Mouse (Mus musculus) intestine, embryonic 16.5 days (tissue): ENCODE measurements at regions not wholly inside any gene's neighbourhood (a gene's known extent, or its start where the extent isn't known, plus 50 kb on each side); places are given as distances from the start of the nearest gene placed in this dataset.

Experiments used
- ATAC-seq: fragments of 200-750 bp; cut with Nextera tagmentation; 2 replicates; pipeline ENCODE4 v1.8.0; 2017; ENCODE audit warnings: moderate TSS enrichment, moderate library complexity
- H3K27ac ChIP-seq: fragments of 300-500 bp; sonication (generic); 2 replicates; pipeline ENCODE4 v1.5.1; 2014; ENCODE audit warnings: mild to moderate bottlenecking, low read length
- H3K27me3 ChIP-seq: fragments of 300-500 bp; sonication (generic); replicated peaks from 2 replicates; pipeline ENCODE4 v1.6.1; 2014; ENCODE audit warnings: low read length, control low read depth, mixed read lengths; ENCODE audit not compliant: control insufficient read depth, insufficient read depth
- H3K36me3 ChIP-seq: fragments of 300-500 bp; sonication (generic); 2 replicates; pipeline ENCODE4 v1.6.1; 2014; ENCODE audit warnings: low read length, control low read depth; ENCODE audit not compliant: control insufficient read depth, insufficient read depth
- H3K4me1 ChIP-seq: fragments of 300-500 bp; sonication (generic); 2 replicates; pipeline ENCODE4 v1.6.1; 2014; ENCODE audit warnings: low read length, control low read depth, mixed read lengths; ENCODE audit not compliant: control insufficient read depth, insufficient read depth
- H3K4me2 ChIP-seq: fragments of 300-500 bp; sonication (generic); 2 replicates; pipeline ENCODE4 v1.6.1; 2014; ENCODE audit warnings: low read depth, low read length, control low read depth
- H3K4me3 ChIP-seq: fragments of 300-500 bp; sonication (generic); 2 replicates; pipeline ENCODE4 v1.5.1; 2014; ENCODE audit warnings: mild to moderate bottlenecking, low read length
- H3K9ac ChIP-seq: fragments of 300-500 bp; sonication (generic); 2 replicates; pipeline ENCODE4 v1.6.1; 2014; ENCODE audit warnings: low read depth, low read length
- H3K9me3 ChIP-seq: fragments of 300-500 bp; sonication (generic); 2 replicates; pipeline ENCODE4 v1.6.1; 2016; ENCODE audit warnings: low read length, control low read depth; ENCODE audit not compliant: control insufficient read depth
- WGBS: fragments of 180-500 bp; shearing (Covaris S2); extraction: QIAGEN DNeasy Blood & Tissue Kit; methylation state at CpG from one replicate; pipeline ENCODE4 v1.1.7; 2014; 5-methylcytosine and 5-hydroxymethylcytosine counted together

GRCm38 (mm10) chr13:107547073-107547472 is 497.2 kb upstream of the Smim15 start:
- Histone ChIP-seq H3K4me1 (no peaks in the 10 kb centered on the region), H3K4me2 (no peak overlapping the region), H3K27me3 (no peaks in the 10 kb centered on the region), H3K4me3 (no peak overlapping the region), H3K27ac (no peak overlapping the region), H3K9ac (no peak overlapping the region), H3K9me3 (no peaks in the 10 kb centered on the region), H3K36me3 (no peaks in the 10 kb centered on the region)
- 86% methylated on average over 7 of the region's 7 CpGs for WGBS
- no peak for ATAC-seq

DNA sequence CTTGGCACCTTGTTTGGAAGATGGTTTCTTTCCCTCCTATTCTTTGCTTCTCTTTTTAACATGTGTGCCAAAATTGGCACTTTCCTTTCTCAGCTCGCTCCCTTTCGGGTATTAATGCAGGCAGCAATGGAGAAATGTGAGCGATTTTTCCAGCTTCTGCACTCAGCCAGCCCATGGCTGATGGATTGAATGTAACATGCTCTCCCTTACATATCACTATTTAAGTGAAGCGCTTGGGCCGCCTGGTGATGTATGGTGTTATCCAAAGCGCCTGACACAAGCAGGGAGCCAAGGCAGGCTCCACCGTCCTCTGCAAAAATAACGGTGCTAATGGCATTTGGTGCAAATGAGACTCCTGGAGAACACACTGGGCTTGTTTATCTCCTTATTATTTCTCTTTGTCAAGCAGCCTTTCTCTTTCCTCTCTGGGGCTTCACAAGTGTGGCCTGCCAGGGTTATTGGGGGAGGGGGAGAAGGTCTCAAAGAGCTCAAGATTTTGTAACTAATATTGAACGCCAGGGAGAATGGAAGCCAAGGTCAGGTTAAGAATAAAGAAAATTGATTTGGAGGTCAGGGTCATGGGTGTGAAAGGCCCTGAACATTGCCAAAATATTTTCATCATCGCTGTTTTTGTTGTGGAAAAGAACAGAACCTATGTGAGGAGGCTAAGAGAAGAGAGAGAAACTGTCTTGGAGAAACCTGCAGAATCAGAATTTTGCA is 497.9 kb upstream of the Smim15 start:
- no peak for ATAC-seq
- Histone ChIP-seq H3K4me3 (no peak overlapping the region), H3K9ac (no peak overlapping the region), H3K36me3 (no peaks in the 10 kb centered on the region), H3K27me3 (no peaks in the 10 kb centered on the region), H3K4me1 (no peaks in the 10 kb centered on the region), H3K27ac (no peak overlapping the region), H3K9me3 (no peaks in the 10 kb centered on the region), H3K4me2 (no peak overlapping the region)
- WGBS = 50% methylated on average over 10 of the region's 10 CpGs

DNA sequence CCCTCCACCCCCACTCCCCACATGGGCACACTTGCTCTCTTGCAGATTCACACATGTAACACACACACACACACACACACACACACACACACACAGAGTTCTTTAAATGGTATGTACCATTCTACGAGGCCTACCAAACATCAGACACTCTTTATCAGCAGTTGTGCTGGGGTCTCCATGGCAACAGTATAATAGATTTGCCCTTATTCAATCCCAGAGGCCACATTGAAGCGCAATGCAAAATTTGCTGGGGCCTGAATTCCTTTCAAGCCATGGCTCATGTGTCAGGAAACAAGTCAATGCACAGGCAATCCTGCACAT is 502.7 kb upstream of the Smim15 start:
- no peaks in the 10 kb centered on the region for H3K36me3 ChIP-seq
- H3K4me1 ChIP-seq = no peaks in the 10 kb centered on the region
- H3K9me3 ChIP-seq = no peaks in the 10 kb centered on the region
- WGBS = 52% methylated on average over 2 of the region's 2 CpGs
- no peak overlapping the region for H3K27ac ChIP-seq
- no peak overlapping the region for H3K4me3 ChIP-seq
- H3K4me2 ChIP-seq = no peak overlapping the region
- no peak for ATAC-seq
- H3K27me3 ChIP-seq = no peaks in the 10 kb centered on the region
- H3K9ac ChIP-seq = no peak overlapping the region

- 64% methylated on average over 16 of the region's 16 CpGs for whole genome bisulfite sequencing
- Histone ChIP-seq H3K27me3 (no peaks in the 10 kb centered on the region), H3K4me2 (no peak overlapping the region), H3K36me3 (no peaks in the 10 kb centered on the region), H3K27ac (no peak overlapping the region), H3K4me3 (no peak overlapping the region), H3K9ac (no peak overlapping the region), H3K4me1 (no peaks in the 10 kb centered on the region), H3K9me3 (no peaks in the 10 kb centered on the region)
- no peak for ATAC-seq
These were observed 503.2 kb upstream of the Smim15 start for GRCm38 (mm10) chr13:107540784-107541634.

- no peak overlapping the region for H3K4me3 ChIP-seq
- WGBS = 84% methylated on average over 7 of the region's 7 CpGs
- no peak overlapping the region for H3K27ac ChIP-seq
- no peaks in the 10 kb centered on the region for H3K27me3 ChIP-seq
- H3K36me3 ChIP-seq = no peaks in the 10 kb centered on the region
- no peaks in the 10 kb centered on the region for H3K9me3 ChIP-seq
- no peaks in the 10 kb centered on the region for H3K4me1 ChIP-seq
- H3K4me2 ChIP-seq = no peak overlapping the region
- ATAC-seq = no peak
- H3K9ac ChIP-seq = no peak overlapping the region
These were observed 503.9 kb upstream of the Smim15 start for GRCm38 (mm10) chr13:107540305-107540704.

- H3K9ac ChIP-seq = no peak overlapping the region
- no peaks in the 10 kb centered on the region for H3K27me3 ChIP-seq
- no peaks in the 10 kb centered on the region for H3K9me3 ChIP-seq
- H3K36me3 ChIP-seq = no peaks in the 10 kb centered on the region
- no peak overlapping the region for H3K4me2 ChIP-seq
- no peak for ATAC-seq
- no peak overlapping the region for H3K27ac ChIP-seq
- H3K4me1 ChIP-seq = no peaks in the 10 kb centered on the region
- 86% methylated on average over 4 of the region's 4 CpGs for WGBS
- no peak overlapping the region for H3K4me3 ChIP-seq
These were observed 504.4 kb upstream of the Smim15 start for GRCm38 (mm10) chr13:107539867-107540266.

- 87% methylated on average over 4 of the region's 4 CpGs for WGBS
- no peaks in the 10 kb centered on the region for H3K9me3 ChIP-seq
- no peak overlapping the region for H3K9ac ChIP-seq
- no peak overlapping the region for H3K4me2 ChIP-seq
- no peak overlapping the region for H3K4me3 ChIP-seq
- ATAC-seq = no peak
- no peaks in the 10 kb centered on the region for H3K4me1 ChIP-seq
- no peaks in the 10 kb centered on the region for H3K36me3 ChIP-seq
- no peak overlapping the region for H3K27ac ChIP-seq
- H3K27me3 ChIP-seq = no peaks in the 10 kb centered on the region
These were observed 504.9 kb upstream of the Smim15 start for GRCm38 (mm10) chr13:107539326-107539725.

DNA sequence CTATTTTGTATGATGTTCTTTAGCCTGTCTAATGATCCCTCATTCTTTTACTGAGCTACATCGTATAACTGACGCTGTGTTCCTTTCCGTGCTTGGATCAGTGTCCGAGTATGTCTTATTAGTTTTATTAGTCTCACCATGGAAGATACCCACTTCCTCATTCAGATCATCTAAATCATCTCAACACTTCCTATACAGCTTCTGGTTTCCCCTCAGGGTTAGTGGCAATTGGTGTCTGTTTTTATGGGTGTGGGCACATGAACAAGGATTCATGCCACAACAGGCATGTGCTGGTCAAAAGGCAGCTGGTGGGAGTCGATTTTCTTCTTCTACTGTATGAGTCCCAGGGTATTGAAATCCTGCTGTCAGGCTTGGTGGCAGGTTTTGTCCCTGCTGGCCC is 509.0 kb upstream of the Smim15 start:
- no peak overlapping the region for H3K4me3 ChIP-seq
- no peak overlapping the region for H3K27ac ChIP-seq
- H3K4me2 ChIP-seq = no peak overlapping the region
- no peak for ATAC-seq
- H3K27me3 ChIP-seq = no peaks in the 10 kb centered on the region
- no peaks in the 10 kb centered on the region for H3K36me3 ChIP-seq
- H3K9ac ChIP-seq = no peak overlapping the region
- no peaks in the 10 kb centered on the region for H3K9me3 ChIP-seq
- 88% methylated on average over 5 of the region's 5 CpGs for WGBS
- peaks cover 4% of the 10 kb centered on the region for H3K4me1 ChIP-seq

GRCm38 (mm10) chr13:107533323-107533722 is 510.9 kb upstream of the Smim15 start:
- 87% methylated on average over 3 of the region's 3 CpGs for WGBS
- no peak overlapping the region for H3K4me2 ChIP-seq
- no peak overlapping the region for H3K4me3 ChIP-seq
- H3K9ac ChIP-seq = no peak overlapping the region
- no peaks in the 10 kb centered on the region for H3K36me3 ChIP-seq
- no peak for ATAC-seq
- H3K27me3 ChIP-seq = no peaks in the 10 kb centered on the region
- peaks cover 7% of the 10 kb centered on the region for H3K4me1 ChIP-seq
- H3K27ac ChIP-seq = no peak overlapping the region
- no peaks in the 10 kb centered on the region for H3K9me3 ChIP-seq
